ENCODE assay signal across 21 mouse cellular contexts in the genomic region with DNA sequence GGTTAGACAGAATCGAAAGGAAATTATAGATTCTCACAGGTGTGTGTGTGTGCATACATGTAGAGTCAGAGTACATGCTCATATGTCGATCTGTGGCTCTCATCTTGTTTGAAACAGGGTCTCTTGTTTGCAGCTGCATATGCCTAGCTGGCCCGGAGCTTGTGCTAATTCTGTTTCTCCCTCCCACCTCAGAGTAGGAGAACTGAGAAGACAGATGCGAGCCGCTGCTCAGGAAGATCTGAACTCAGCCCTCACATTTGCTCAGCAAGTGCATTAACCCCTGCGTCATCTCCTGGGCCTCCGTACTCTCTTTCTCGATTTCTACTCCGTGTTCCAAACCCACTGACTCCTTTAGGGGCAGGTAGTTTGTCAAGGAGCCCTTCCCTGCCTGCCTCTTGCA.
"Had no signal": no experiment of that assay in that cellular context is flagged by ENCODE, and none has a peak within 500 bp of the region (broad histone marks: within the 10 kb centered on the region; RNA-seq: fewer than 3 reads in every experiment).

No protein-coding gene starts in this region.

- ATAC-seq: intestine, postnatal 0 days; liver, postnatal 0 days; midbrain, embryonic 13.5 days had no signal

- H3K9me3 ChIP-seq: limb, embryonic 12.5 days; lung, embryonic 15.5 days; megakaryocyte, embryonic 14.5 days; midbrain, embryonic 10.5 days; midbrain, embryonic 13.5 days; neural tube, embryonic 12.5 days; neural tube, embryonic 15.5 days had no signal

- H3K4me1 ChIP-seq: lung, embryonic 15.5 days; midbrain, embryonic 10.5 days; midbrain, embryonic 13.5 days; neural tube, embryonic 12.5 days; neural tube, embryonic 15.5 days had no signal

- H3K27ac ChIP-seq: kidney, postnatal 0 days; layer of hippocampus, adult 2 months; limb, embryonic 12.5 days; liver, embryonic 14.5 days; lung, embryonic 15.5 days; midbrain, embryonic 10.5 days; midbrain, embryonic 13.5 days; neural tube, embryonic 12.5 days; neural tube, embryonic 15.5 days had no signal

- H3K4me3 ChIP-seq: layer of hippocampus, adult 2 months; limb, embryonic 12.5 days; lung, embryonic 15.5 days; megakaryocyte, embryonic 14.5 days; midbrain, embryonic 10.5 days; midbrain, embryonic 13.5 days; neural tube, embryonic 12.5 days; neural tube, embryonic 15.5 days had no signal

- H3K9ac ChIP-seq: limb, embryonic 12.5 days; liver, embryonic 14.5 days; liver, postnatal 0 days; lung, embryonic 15.5 days; midbrain, embryonic 13.5 days; neural tube, embryonic 12.5 days; neural tube, embryonic 15.5 days had no signal

- H3K36me3 ChIP-seq: limb, embryonic 12.5 days; lung, embryonic 15.5 days; midbrain, embryonic 10.5 days; midbrain, embryonic 13.5 days; neural tube, embryonic 12.5 days; neural tube, embryonic 15.5 days had no signal

- H3K27me3 ChIP-seq: limb, embryonic 12.5 days; lung, embryonic 15.5 days; midbrain, embryonic 13.5 days; neural tube, embryonic 12.5 days; neural tube, embryonic 15.5 days had no signal

- H3K4me2 ChIP-seq: limb, embryonic 12.5 days; liver, embryonic 11.5 days; lung, embryonic 15.5 days; midbrain, embryonic 13.5 days; neural tube, embryonic 12.5 days; neural tube, embryonic 15.5 days had no signal

- DNase-seq: kidney, adult 2 months; kidney, postnatal 25 days; layer of hippocampus, adult 9-11 months; liver, postnatal 0 days; lung, postnatal 10 days; lung, postnatal 36 days; right cerebral cortex, postnatal 25 days; thymus, adult 18-20 months; thymus, postnatal 36 days had no signal
